Mouse (Mus musculus) embryonic fibroblast, embryonic 13.5 days (primary cell): ENCODE data around the gene Odaph.

Experiments used
- CTCF ChIP-seq: IDR thresholded peaks from 2 replicates; pipeline ENCODE4 v1.5.1; 2011; ENCODE audit warnings: mild to moderate bottlenecking, control low read depth, low read length, moderate library complexity, borderline replicate concordance; ENCODE audit not compliant: insufficient read depth
- POLR2A ChIP-seq: IDR thresholded peaks from 2 replicates; pipeline ENCODE4 v1.6.1; 2011; ENCODE audit warnings: low read depth, mild to moderate bottlenecking, control low read depth, low read length, moderate library complexity

DNA sequence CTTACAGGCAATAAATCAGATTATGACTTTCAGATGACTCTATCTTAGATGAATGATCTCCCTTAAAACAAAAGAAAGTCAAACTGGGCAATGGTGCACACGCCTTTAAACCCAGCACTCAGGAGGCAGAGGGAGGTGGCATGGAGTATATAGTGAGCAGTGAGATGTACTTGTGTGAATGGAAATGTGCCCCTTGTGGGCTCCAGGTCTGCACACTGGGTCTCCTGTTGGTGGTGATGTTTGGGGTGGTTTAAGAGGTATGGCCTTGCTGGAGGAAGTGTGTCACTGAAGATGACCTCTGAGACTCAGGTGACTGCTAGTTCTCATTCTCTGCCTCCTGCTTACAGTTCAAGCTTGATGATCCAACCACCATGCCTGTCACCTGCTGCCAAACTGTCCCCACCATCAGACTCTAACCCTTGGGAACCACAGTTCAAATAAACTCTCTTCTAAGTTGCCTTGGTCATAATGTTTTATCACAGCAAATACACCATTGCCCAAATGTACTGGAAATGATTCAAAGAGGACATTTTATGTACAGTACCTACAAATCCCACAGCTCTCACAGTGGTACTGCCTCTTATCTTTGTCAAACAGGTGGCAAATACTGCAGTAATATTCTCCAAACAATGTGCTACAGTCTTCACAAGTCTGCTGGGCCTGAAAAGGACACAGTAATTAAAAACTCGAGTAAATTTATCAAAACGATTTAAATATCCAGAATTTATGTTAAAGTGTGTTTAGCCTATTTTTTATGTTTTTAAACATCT lies 30.1 kb upstream of the Odaph start:
- TF ChIP-seq POLR2A (no peak), CTCF (no peak)
